Mouse (Mus musculus): ENCODE results near the gene Sec14l3.
"Not testable (repeated sequence)": the region's sequence is repeated elsewhere in the genome, so short reads cannot be mapped to it uniquely, and the experiment has no call there.

The Sec14l3 gene

DNA sequence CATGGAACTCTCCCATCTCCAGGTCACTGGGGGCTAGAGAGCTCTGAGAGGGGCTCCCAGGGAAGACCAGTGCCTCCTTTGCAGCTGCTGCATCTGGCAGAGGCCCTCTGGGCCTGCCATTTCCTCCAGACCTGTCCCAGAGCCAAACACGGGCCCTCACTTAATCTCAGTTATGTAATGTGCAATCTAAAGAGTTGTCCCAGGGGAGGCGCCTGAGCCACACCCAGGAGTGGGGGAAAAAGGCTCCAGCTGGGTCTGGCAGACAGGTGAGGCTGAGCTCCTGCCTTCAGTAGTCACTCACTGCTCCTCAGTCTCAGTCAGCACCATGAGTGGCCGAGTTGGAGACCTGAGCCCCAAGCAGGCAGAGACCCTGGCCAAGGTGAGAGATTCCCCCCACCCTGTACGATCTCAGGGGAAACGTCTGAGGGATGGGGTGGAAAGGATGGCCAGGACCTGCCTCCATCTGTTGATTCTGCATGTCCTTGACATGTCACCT lies at the start of gene Sec14l3:
Gene Sec14l3 (plus strand): TSS at position 215 of the 496 bp plus-strand sequence.
- no peak for DNase-seq

DNA sequence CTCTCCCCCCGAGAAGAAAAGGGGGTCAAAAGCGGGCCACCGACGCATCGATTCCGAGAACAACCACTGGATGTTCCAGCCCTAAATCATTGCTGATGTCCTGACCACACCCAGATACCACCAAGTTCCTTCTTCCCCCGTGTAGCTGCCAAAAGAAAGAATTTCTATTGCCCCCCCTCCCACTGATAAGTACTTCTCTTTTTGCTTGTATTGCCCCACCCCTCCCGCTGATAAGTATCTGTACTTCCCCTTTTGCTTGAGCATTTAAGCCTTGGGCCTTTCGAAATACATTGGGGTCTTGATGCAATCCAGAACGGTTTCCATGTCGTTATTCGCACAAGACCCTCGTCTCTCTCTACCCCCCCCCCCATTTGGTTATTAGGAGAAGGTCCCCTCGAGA lies 48.8 kb upstream of the Sec14l3 start:
- not testable (repeated sequence) for DNase-seq

DNA sequence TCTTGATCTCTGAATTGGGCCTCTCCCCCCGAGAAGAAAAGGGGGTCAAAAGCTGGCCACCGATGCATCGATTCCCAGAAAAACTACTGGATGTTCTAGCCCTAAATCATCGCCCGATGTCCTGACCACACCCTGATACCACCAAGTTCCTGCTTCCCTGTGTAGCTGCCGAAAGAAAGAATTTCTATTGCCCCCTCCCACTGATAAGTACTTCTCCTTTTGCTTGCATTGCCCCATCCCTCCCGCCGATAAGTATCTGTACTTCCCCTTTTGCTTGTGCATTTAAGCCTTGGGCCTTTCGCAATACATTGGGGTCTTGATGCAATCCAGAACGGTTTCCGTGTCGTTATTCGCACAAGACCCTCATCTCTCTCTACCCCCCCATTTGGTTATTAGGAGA lies 42.5 kb upstream of the Sec14l3 start:
- not testable (repeated sequence) for DNase-seq

DNA sequence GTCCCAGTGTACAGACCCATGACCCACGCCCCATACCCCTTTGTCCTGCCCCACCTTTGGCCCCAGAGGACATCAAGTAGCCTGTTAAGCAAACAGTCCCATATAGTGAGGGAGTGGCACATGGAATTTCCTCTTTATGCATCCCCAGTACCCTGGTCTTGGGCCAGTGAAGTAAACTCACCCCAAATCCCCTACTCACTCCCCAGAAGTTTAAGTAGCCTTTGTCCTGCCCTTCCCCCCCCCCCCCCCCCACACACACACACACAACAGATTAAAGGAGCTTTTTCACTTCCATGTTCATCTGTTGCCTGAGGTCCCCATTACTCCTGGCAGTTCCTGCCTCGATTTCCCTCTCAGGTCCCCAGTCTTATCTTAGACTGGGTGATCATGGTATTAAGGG lies 41.3 kb upstream of the Sec14l3 start:
- DNase-seq: no peak

DNA sequence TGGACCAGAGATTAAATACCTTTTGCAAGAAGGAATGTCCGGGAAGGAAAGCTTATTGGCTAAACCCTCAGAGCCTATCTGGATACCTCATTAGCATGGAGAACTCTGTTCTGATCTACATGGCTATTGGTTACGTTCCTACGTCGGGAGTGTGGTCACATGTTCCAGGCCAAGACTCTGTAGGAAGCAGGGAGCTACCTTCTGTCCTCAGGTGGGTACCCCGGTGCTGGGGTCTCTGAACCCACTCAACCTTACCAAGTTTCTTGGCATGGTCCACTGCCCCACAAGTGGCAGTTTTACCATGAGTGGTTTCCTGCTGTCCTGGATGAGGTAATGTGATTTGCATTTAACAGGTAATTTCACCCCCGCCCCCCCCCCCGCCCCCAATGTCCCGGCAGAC lies 37.6 kb upstream of the Sec14l3 start:
- DNase-seq: no peak

DNA sequence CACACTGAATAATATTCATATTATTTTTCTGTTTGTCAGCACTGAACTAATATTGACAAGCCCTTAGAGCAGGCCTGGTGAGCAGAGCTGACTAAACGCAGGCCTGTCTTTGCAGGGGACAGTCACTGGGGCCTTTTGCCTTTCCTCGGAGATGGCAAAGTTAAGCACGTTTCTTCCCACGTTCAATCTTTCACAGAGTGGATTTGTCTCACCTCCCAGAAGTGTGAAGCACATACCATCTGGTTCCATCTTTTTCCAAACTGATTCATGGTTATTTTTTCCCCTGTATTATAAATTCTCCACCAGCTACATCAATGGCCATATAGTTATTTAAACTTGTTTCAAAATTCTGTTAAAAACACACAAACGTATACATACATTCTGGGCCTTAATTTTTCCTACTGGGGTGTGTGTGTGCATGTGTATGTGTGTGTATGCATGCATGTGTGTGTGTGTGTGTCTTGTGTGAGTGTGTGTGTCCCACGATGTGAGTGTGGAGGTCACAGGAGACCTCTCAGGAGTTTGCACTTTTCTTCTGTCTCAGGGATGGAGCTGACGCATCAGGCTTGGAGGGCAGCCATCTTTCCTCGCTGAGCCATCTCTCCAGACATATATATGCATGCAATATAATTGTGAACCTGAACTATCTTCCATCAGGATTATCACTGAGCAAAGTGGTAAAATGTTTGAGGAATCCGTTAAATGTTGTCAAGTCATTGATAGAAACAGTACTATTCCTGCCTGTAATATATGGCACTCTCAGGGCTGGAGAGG lies 36.9 kb upstream of the Sec14l3 start:
- DNase-seq: no peak

DNA sequence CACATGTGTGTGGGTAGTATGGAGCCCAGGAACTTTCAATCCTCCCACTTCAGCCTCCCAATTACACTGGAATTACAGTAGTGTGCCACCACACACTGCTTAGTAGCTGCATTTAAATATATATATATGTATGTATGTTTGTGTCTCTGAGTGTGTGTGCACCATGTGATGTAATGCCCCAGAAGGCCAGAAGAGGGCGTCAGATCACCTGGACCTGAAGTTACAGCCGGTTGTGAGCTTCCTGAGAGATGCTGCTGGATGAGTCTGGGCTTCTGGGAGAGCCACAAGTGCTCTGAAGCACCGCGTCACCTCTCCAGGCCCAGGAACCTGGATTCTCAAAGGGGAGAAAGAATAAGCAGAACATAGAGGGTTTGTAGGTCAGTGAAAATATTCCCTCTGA lies 35.3 kb upstream of the Sec14l3 start:
- DNase-seq: no peak

DNA sequence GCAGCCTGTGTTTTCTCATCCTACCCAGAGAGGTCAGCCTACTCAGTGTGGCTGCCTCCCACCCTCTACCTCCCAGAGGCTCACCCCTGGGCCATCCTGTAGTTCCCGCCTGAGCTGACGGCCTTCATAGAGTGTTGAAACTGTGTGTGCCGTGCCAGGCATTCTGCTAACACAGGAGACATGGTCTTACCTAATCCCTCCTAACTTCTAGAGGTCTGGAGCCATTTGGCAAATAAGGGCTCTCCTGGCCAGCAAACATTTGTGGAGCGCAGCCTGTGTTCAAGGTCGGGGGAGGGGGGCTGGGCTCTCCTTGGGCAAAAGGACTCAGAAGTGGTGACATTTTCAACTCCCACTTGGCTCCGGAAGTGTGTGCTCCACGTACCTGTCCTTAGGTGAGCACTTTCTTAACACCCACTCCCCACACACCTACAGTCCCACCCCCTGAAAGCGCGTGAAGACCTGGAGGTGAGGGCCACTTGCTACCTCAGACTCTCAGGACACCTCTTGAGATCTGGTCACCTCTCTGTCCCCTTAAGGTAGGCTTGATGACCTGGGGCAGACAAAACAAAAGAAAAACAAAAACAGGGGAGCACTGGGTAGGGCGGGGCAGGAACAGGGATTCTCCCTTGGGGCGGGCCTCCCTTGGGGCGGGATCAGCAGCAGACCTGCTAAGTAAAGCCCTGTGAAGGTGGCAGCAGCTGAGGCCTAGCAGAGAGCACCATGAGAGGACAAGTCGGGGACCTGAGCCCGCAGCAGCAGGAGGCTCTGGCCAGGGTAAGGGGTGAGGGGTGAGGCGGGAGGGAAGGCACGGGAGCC lies 33.3 kb upstream of the Sec14l3 start, which contains the start of gene Sec14l4:
Gene Sec14l4 (plus strand): TSS at position 337 of the 816 bp plus-strand sequence.
- no peak for DNase-seq

DNA sequence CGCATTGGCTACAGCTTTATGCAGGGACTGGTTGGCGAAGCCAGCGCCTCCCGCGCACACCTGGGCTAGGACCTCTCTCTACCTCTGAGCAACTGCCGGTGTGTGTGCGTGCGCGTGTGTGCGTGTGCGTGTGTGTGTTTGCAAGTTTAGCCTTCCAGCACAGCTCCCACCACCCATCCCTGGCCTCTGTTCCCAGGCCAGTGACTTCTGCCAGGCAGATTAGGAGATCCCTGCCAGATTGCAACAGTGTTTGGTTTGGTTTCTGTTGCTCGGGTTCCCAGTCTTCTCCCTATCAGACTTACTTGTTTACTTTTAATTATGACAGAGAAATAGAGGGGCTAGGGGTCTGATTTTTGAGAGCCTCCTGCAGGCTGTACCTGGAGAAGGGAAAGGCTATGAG lies 32.7 kb upstream of the Sec14l3 start:
- DNase-seq: no peak

DNA sequence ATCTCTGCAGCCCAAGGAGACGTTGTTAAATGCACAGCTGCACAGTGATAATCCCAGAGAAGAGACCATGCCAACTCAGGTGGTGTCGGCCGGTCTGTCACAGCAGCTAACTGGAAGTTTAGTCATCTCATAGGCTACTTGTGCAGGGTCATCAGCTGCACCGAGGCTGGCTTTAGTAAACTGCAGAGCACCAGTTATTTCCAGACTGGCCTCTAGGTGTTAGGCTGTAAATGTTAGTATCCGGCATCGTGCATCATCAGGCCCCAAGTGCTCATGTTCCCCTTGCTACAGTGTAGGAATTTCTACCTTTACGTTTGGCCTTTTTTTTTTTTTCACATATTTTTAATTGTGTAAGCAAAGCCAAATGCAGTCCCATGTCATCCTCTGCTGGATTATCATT lies 31.2 kb upstream of the Sec14l3 start:
- no peak for DNase-seq

DNA sequence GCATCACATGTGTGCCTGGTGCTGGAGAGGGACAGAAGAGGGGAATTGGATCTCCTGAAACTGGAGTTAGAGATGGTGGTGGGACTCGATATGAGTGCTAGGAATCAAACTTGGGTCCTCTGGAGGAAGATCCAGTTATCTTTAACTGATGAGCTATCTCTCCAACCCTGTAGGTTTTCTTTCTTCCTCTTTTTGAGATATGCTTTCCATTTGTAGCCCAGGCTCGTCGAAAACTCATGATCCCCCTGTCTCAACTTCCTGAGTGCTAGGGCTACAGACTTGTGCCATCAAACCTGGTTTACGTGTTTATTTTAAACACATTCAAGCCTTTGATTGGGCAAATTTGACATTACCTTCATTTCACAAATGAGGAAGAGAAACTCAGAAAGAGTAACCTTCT lies 30.5 kb upstream of the Sec14l3 start:
- DNase-seq: no peak

DNA sequence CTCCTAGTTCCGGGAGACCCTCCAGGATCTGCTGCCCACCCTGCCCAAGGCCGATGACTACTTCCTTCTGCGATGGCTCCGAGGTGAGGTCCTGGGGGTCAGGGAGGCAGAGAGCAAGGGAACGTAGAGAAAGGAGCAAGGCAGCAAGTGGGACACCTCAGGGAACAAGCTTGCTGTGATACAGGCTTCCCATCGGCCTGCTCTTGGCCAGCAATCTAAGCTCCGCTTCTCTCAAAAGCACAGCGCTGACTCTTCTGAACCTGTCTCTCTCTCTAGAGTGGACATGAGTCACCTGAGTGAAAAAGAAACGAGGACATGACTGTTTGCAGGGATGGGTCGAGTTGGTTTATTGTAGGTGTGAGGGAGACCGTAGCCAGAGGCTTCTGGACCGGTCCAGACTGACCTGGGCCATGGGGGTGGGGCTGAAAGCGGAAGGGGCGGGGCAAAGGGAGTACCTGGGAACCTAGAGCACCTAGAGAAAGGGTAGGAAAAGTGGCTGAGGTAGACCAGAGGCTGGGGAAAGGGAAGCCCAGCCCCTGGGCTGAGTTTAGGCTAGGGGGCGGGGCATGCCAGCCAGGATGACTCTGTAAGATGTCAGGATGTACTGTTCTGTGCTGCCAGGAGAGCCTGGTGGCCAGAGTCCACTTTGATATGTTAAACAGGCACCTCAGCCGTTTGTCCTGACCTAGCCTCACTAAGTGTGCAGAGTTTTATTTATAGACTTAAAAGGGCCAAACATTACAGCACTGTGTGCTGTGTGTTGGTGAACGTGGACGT lies 29.3 kb upstream of the Sec14l3 start:
- DNase-seq: peak; percentile 41 to 59

DNA sequence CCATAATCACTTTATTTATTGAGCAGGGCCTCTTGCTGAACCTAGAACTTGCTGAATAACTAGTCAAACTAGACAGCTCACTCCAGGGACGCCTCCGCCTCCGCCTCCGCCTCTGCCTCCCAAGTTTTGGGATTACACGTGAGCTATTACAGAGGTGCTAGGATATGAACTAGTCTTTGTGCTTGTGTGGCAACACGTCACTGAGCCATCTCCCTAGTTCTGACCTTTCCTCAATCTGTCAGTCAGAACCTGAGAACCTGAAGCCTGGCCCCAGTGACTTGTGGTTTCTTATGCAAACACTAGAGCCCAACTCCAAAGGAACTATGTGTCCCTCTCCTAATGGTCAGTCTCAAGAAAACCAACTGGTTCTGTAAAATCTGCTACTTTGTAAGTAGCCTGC lies 28.7 kb upstream of the Sec14l3 start:
- no peak for DNase-seq

DNA sequence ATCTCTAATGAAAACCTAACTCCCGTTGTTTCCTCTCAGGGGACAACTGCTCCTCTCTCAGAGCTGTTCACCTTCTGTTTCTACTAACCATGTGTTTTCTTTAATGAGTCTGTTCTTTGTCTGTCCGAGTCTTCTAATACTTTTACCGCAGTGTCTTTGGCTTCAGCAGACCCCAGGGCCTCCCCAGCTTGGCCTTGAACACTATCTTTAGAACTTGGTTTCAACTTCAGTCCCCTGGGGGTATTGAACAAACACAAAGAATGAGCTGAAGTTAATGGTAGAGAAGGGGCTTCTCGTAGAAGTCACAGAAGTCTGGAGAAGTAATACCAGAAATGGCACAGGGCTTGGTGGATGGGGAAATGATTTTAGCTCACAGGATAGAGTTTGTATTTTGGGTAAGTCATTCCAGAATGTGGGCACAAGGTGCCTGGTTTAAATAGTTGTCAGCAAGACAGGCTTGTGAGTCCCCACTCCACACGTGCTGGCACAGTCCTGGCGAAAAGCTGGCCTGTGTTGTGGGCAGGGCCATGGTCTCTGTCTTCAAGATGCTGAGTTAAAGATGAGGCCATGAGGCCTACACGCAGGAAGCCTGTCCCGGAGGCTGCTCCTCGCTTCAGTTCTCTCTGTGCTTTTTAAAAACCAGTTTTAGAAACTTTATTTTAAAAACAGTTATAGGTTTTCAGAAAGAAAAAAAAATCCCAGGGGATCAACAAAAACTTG lies 28.1 kb upstream of the Sec14l3 start:
- no peak for DNase-seq

DNA sequence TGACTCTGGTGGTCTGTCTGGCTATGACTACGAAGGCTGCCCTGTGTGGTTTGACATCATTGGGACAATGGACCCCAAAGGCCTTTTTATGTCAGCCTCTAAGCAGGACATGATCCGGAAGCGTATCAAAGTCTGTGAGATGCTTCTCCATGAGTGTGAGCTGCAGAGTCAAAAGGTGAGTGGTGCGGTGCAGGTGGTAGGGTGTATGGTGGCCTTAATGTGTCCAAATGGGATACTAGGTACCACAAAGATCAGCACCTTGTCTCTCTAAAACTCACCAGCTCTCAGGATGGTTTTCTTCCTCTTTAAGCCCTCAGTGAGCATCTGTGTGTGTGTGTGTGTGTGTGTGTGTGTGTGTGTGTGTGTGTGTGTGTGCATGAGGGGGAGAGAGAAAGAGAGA lies 24.7 kb upstream of the Sec14l3 start:
- no peak for DNase-seq

DNA sequence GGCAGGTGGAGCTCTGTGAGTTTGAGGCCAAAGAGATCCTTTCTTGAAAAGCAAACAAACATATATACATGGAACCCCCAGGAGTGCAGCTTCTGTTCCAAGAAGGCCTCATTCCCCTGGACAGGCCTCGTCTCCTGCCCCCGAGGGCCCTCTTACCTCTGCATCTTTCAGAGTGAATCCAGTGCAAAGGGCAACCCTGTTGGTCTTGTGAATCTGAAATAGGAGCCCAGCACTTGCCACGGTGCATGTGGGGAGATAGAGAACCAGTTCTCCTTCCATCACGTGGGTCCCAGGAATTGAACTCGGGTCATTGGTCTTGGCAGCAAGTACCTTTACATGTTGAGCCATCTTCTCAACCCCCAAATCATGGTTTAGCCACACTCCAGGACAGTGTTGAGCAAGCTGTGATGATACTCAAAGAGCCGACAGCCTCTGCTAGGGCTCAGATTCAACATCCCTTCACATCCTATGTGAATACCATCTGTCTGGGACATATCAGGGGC lies 23.5 kb upstream of the Sec14l3 start:
- DNase-seq: no peak

DNA sequence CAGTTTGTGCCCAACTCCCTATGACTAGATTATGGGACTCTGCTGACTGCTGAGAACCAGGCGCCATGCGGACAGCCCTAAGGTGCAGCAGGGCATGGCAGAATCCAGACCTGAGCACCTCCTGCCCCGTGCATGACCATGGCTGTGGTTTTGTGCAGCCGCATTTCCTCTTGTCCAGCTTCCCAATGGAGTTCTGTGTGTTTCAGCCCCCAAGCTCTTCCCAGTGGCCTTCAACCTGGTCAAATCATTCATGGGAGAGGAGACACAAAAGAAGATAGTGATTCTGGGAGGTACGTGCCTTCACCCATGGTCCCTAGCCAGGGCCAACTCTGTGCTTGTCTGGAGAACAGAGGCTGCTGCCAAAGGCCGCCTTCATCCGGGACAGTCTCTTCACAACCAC lies 21.6 kb upstream of the Sec14l3 start:
- DNase-seq: no peak

DNA sequence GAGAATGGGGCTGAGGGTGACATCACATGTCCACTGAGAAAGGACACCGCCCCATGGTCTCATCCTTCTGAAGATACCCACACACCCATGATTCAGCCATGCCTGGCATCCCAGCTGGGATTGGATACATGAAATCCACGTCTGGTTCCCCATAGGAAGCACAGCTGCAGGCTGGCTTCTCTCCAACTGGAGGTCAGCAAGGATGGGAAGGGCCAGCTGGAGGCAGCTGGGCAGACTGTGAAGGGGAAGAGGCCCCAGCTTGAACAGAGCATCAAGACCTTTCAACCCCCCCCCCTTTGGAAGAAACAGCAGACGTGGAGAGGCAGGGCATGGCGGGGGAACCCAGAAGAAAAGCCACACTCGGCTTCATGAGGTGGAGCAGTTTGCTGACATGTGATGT lies 18.1 kb upstream of the Sec14l3 start:
- DNase-seq: no peak

DNA sequence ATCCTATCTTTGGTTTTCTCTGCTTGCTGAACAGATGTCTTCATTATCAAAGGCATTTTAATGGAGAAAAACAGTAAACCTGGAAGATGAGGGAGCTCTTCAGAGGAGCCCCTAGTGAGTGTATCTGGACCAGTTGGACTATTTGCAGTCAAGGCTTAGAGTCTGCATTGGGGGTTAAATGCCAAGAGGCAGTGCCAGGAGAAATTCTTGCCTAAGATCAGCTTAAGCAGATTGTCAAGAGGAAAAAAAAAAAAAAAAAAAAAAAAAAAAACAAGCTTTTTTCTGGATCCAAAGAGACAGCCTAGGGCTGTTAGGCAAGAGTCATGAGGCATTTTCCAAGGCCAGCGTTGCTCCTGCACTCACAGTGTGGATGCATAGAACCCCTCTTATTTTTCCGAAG lies 16.9 kb upstream of the Sec14l3 start:
- DNase-seq: no peak

DNA sequence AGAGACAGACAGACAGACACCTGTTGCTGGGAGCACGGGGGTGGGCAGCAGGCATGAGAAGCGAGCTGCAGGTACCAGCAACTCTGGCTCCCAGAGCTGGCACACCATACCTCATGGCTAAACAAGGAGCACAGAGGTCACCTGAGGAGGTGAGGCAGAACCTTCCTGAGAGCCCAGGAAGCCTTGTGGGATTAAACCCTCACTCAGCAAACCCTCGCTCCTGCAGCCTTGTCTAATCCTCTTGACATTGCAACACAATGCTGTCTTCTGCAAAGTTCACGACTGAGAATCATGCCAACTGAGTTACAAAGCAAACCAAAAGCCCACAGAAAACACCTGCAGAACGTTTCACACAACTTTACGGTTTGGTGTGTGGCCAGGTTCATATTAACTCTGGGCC lies 16.2 kb upstream of the Sec14l3 start:
- no peak for DNase-seq

DNA sequence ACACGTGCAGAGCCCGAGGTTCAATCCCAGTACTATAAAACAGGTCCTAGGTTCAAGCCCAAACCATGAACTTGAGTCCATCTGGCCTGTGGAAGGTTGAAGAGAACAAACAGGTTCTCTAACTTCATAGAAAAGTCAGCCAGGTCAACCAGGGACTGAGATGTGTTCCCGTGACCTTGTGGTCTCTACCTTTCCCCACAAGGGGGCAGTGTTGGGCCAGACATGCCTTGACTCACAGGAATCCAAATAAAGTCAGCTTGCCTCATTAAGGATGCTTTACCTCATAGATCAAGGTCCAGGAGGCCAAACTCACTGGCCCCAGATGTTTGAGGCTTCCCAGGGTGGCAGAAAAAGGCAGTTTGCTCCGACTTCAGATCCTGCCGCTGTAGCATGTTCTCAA lies 11.1 kb upstream of the Sec14l3 start:
- peak; percentile 79 to 88 for DNase-seq

DNA sequence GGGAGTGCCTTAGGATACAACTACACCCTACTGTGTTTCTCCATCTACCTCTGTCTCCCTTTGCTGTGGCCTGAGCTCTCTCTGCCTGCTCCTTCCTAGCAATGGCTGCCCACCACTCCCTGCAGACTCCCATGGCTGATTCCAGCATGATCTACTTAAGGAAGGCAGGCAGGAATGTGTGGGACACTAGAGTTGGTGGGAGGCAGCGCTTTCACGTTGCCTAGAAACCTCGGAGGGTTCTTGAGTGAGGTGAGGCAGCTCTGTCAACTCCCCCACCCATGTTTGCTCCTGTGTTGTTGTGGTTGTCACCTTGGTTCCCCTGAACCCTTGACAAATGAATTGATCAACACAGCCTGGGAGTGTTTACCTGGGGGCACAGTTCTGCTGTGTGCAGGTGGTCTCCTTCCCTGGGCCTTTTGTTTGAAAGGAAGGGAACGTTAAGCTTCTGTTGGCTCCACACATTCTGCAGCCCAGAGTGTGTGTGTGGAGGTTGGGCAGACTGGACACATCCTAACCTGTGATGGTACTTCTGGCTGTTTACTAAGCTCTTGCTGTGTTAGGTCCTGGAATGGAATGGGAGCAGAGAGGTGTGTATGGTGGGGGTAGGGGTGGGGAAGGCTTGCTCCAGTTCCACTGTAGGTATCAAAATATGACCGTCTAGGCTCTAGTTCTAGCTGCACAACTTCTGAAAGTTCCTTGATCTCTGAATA lies 3.6 kb upstream of the Sec14l3 start:
- DNase-seq: no peak
